Mouse (Mus musculus) neural tube, embryonic 11.5 days (tissue): ENCODE results near the gene Bcl2l12. TPM values are rescaled to one million over a fixed set of nuclear protein-coding genes. Genes with fewer than 3 reads are reported as not detected.

Source experiments
- ATAC-seq: fragments of 200-750 bp; cut with Nextera tagmentation; 2 replicates; pipeline ENCODE4 v1.8.0; 2017; ENCODE audit warnings: moderate number of reproducible peaks, mild to moderate bottlenecking, moderate TSS enrichment, moderate library complexity; ENCODE audit not compliant: insufficient read depth, low FRiP score, low TSS enrichment
- DNase-seq: peaks from one replicate; pipeline ENCODE4 v3.0.0-alpha.2; 2015; ENCODE audit warnings: low spot score
- H3K27ac ChIP-seq: fragments of 300-500 bp; sonication (generic); 2 replicates; pipeline ENCODE4 v1.5.1; 2014; ENCODE audit warnings: low read depth, mild to moderate bottlenecking, low read length
- H3K27me3 ChIP-seq: fragments of 300-500 bp; sonication (generic); 2 replicates; pipeline ENCODE4 v1.6.1; 2014; ENCODE audit warnings: mild to moderate bottlenecking, low read length, mixed read lengths; ENCODE audit not compliant: control insufficient read depth, insufficient read depth
- H3K36me3 ChIP-seq: fragments of 300-500 bp; sonication (generic); 2 replicates; pipeline ENCODE4 v1.6.1; 2014; ENCODE audit warnings: mild to moderate bottlenecking, low read length, moderate library complexity, mixed read lengths; ENCODE audit not compliant: control insufficient read depth, insufficient read depth
- H3K4me1 ChIP-seq: fragments of 300-500 bp; sonication (generic); 2 replicates; pipeline ENCODE4 v1.6.1; 2014; ENCODE audit warnings: low read length, mixed read lengths; ENCODE audit not compliant: control insufficient read depth, insufficient read depth
- H3K4me2 ChIP-seq: fragments of 300-500 bp; sonication (generic); 2 replicates; pipeline ENCODE4 v1.6.1; 2014; ENCODE audit warnings: low read depth, mild to moderate bottlenecking, moderate library complexity
- H3K4me3 ChIP-seq: fragments of 300-500 bp; sonication (generic); 2 replicates; pipeline ENCODE4 v1.5.1; 2014; ENCODE audit warnings: low read depth, low read length
- H3K9ac ChIP-seq: fragments of 300-500 bp; sonication (generic); 2 replicates; pipeline ENCODE4 v1.6.1; 2014; ENCODE audit warnings: mild to moderate bottlenecking, low read length
- H3K9me3 ChIP-seq: fragments of 300-500 bp; sonication (generic); 2 replicates; pipeline ENCODE4 v1.6.1; 2016; ENCODE audit warnings: low read length; ENCODE audit not compliant: control insufficient read depth
- WGBS: fragments of 180-500 bp; shearing (Covaris S2); extraction: QIAGEN DNeasy Blood & Tissue Kit; methylation state at CpG from one replicate; pipeline ENCODE4 v1.1.7; 2014; 5-methylcytosine and 5-hydroxymethylcytosine counted together
- polyA plus RNA-seq: library from polyadenylated mRNA; unstranded; fragments of >200 nt; fragmentation: Nextera tagmentation; extraction: Ambion mirVana; gene quantifications from 2 replicates; pipeline ENCODE4 v1.2.1, GENCODE M21; 2014

The Bcl2l12 gene
- 51.6 and 52.9 TPM in 2 replicates for polyA plus RNA-seq

- Histone ChIP-seq H3K4me3 (peak within 1 kb of the TSS; percentile 70), H3K4me1 (peaks cover 13% of the 10 kb centered on the region), H3K27ac (peak within 1 kb of the TSS; percentile 54), H3K36me3 (peaks cover 32% of the 10 kb centered on the region), H3K27me3 (no peaks in the 10 kb centered on the region), H3K9me3 (no peaks in the 10 kb centered on the region), H3K4me2 (peak within 1 kb of the TSS; percentile 88), H3K9ac (peak within 1 kb of the TSS; percentile 65)
- 5% methylated on average over 18 of the region's 18 CpGs for WGBS
- ATAC-seq (no peak), DNase-seq (peak; percentile 37)
Observed at GRCm38 (mm10) chr7:44998501-44998955, at the start of gene Bcl2l12. TSS of gene Bcl2l12 (minus strand) at chr7:44998712.

- Histone ChIP-seq H3K9me3 (no peaks in the 10 kb centered on the region), H3K4me1 (peaks cover 10% of the 10 kb centered on the region), H3K9ac (no peak overlapping the region), H3K4me3 (no peak overlapping the region), H3K36me3 (peaks cover 59% of the 10 kb centered on the region), H3K27ac (no peak overlapping the region), H3K4me2 (no peak overlapping the region), H3K27me3 (no peaks in the 10 kb centered on the region)
- DNase-seq (no peak), ATAC-seq (no peak)
- WGBS, result 98% methylated on average over 14 of the region's 14 CpGs
Observed at GRCm38 (mm10) chr7:45047491-45047890, 49.0 kb upstream of the Bcl2l12 start.

DNA sequence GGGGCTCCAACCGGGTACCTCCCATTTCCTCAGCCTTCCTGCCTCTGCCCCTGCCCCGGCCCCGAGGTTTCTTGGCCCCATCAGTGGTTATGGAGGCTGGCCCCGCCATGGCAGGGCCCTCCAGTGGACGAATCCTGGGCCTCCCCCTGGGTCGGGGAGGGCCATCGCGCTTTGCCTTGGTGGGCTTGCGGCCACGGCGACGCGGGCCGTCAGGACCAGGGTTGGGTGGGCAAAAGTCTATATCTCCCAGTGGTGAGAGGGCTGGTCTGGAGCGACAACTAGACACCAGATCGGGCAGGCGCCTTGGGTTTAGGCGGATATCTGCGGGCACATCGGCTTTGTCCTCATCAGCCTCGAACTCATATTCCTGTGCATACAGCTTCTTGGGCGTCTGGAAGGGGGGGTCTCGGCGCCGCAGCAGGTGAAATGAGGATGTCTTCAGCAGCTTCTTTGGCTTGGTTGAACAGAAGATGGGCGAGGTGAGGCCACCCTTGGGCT lies 48.4 kb upstream of the Bcl2l12 start:
- WGBS, result 94% methylated on average over 26 of the region's 26 CpGs
- Histone ChIP-seq H3K27ac (no peak overlapping the region), H3K4me1 (peaks cover 10% of the 10 kb centered on the region), H3K9me3 (no peaks in the 10 kb centered on the region), H3K4me3 (no peak overlapping the region), H3K36me3 (peaks cover 62% of the 10 kb centered on the region), H3K9ac (no peak overlapping the region), H3K4me2 (no peak overlapping the region), H3K27me3 (no peaks in the 10 kb centered on the region)
- no peak for DNase-seq
- ATAC-seq, result no peak

DNA sequence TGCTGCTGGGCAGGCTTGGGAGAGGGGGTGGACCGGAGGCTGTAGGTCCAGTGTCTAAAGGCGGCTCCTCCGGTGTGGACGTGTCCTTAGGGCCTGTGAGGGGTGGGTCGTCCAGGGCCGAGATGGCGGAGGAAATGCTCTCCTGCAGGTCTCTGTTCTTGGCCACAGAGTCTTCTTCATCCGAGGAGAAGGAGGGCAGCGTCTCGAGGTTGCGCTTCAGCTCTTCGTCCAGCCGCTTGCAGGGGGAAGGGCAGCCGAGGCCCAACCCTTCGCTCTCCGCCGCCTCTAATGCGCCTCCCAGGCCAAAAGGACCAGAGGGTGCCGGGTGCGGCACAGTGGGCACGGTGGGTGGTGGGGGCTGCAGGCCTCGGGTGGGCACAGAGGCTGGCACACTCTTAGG lies 47.2 kb upstream of the Bcl2l12 start:
- 97% methylated on average over 22 of the region's 22 CpGs for WGBS
- Histone ChIP-seq H3K4me2 (no peak overlapping the region), H3K9ac (no peak overlapping the region), H3K36me3 (peaks cover 69% of the 10 kb centered on the region), H3K4me1 (0 out of 2 replicates have a peak, but pooled peaks cover 3% of the 10 kb centered on the region), H3K27ac (no peak overlapping the region), H3K27me3 (no peaks in the 10 kb centered on the region), H3K9me3 (no peaks in the 10 kb centered on the region), H3K4me3 (no peak overlapping the region)
- ATAC-seq (no peak), DNase-seq (no peak)

DNA sequence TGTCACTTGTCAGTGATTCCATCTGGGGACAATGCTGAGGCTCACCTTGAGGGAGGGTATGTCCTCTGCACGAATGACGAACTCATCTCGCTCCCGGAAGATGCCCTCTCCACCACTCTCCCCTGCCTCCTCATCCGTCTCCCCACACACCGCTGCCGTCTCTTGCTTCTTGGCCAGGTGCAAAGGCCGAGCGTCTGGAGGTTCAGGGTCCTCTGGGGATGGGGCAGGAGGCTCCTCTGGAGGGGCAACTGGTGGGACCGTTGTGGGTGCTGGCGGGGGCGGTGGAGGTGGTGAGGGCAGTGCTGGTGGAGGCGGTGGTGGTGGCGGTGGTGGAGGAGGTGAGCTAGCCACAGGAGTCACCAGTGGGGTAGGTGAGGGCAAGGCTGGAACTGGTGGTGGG lies 44.8 kb upstream of the Bcl2l12 start:
- ATAC-seq (no peak), DNase-seq (no peak)
- H3K9me3 ChIP-seq, result no peaks in the 10 kb centered on the region
- peaks cover 63% of the 10 kb centered on the region for H3K36me3 ChIP-seq
- no peaks in the 10 kb centered on the region for H3K27me3 ChIP-seq
- no peak overlapping the region for H3K4me3 ChIP-seq
- H3K9ac ChIP-seq, result no peak overlapping the region
- no peak overlapping the region for H3K4me2 ChIP-seq
- 95% methylated on average over 14 of the region's 14 CpGs for WGBS
- H3K27ac ChIP-seq, result no peak overlapping the region
- H3K4me1 ChIP-seq, result no peaks in the 10 kb centered on the region

GRCm38 (mm10) chr7:45040851-45041250 lies 42.3 kb upstream of the Bcl2l12 start:
- Histone ChIP-seq H3K27me3 (no peaks in the 10 kb centered on the region), H3K36me3 (peaks cover 49% of the 10 kb centered on the region), H3K9ac (no peak overlapping the region), H3K4me2 (no peak overlapping the region), H3K4me3 (no peak overlapping the region), H3K4me1 (no peaks in the 10 kb centered on the region), H3K9me3 (no peaks in the 10 kb centered on the region), H3K27ac (no peak overlapping the region)
- no peak for ATAC-seq
- no peak for DNase-seq
- WGBS, result 98% methylated on average over 9 of the region's 9 CpGs

GRCm38 (mm10) chr7:45038411-45038810 lies 39.9 kb upstream of the Bcl2l12 start:
- H3K36me3 ChIP-seq, result peaks cover 51% of the 10 kb centered on the region
- H3K9ac ChIP-seq, result no peak overlapping the region
- H3K27me3 ChIP-seq, result no peaks in the 10 kb centered on the region
- H3K27ac ChIP-seq, result no peak overlapping the region
- no peak overlapping the region for H3K4me3 ChIP-seq
- H3K4me1 ChIP-seq, result no peaks in the 10 kb centered on the region
- H3K9me3 ChIP-seq, result no peaks in the 10 kb centered on the region
- DNase-seq (no peak), ATAC-seq (no peak)
- H3K4me2 ChIP-seq, result no peak overlapping the region
- 95% methylated on average over 9 of the region's 9 CpGs for WGBS

DNA sequence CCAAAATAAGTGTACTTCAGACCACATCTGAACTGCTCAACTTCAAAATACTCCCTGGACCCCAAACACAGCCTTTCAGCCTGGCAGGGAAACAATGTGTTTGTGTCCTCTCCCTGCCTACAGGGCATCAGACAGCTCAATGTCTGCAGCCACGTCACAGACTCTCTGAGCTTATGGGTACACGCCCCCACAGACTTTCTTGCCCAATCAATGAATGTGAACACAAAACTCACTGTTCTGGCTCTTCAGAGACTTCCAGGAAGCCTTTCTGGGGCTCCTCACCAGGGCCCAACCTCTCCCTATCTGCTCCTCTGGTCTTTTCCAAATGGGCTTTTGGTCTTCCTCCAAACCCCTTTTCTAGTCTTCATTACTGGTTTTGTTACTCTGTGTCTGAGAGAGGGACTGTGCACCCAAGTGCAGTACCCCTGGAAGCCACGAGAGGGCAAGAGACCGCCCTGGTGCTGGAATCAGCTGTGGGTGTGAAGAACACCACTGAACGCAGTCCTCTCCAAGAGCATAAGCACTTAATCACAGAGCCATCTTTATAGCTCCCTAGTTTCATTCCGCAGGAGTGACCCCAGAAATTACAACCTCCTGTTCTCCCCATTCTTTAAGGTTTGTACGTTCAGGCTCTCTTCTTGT lies 39.3 kb upstream of the Bcl2l12 start:
- Histone ChIP-seq H3K9ac (no peak overlapping the region), H3K27ac (no peak overlapping the region), H3K27me3 (no peaks in the 10 kb centered on the region), H3K36me3 (peaks cover 51% of the 10 kb centered on the region), H3K4me2 (no peak overlapping the region), H3K4me3 (no peak overlapping the region), H3K9me3 (no peaks in the 10 kb centered on the region), H3K4me1 (no peaks in the 10 kb centered on the region)
- peak; percentile 52 for DNase-seq
- WGBS, result 74% methylated on average over 7 of the region's 7 CpGs
- no peak for ATAC-seq

DNA sequence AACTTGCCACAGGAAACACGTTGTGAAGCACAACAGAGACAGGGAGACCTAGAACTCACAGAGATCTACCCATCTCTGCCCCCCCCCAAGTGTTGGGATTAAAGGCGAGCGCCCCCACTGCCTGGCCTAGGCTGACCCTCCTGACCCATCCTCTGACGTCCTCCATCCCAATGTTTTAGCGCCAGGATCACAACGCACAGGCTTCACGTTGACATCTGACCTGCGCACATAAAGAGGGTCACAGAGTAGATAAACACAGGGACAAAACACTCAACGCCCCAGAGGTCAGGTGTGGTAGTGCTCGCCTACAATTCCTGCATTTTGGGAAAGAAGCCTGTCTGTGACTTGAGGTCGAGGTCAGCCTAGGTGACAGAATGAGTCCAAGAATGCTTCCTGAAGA lies 38.2 kb upstream of the Bcl2l12 start:
- H3K4me1 ChIP-seq, result no peaks in the 10 kb centered on the region
- no peaks in the 10 kb centered on the region for H3K9me3 ChIP-seq
- ATAC-seq, result no peak
- H3K4me3 ChIP-seq, result no peak overlapping the region
- no peaks in the 10 kb centered on the region for H3K27me3 ChIP-seq
- H3K36me3 ChIP-seq, result peaks cover 52% of the 10 kb centered on the region
- H3K27ac ChIP-seq, result no peak overlapping the region
- no peak for DNase-seq
- no peak overlapping the region for H3K4me2 ChIP-seq
- no peak overlapping the region for H3K9ac ChIP-seq
- 87% methylated on average over 11 of the region's 11 CpGs for WGBS
